Mouse (Mus musculus) cortical plate, adult 2 months (tissue): Measurements from ENCODE around the gene Ttc30a1. TPM values are rescaled to one million over a fixed set of nuclear protein-coding genes. Genes with fewer than 3 reads are reported as not detected.
A peak's percentile ranks its signal among the peaks of the same experiment; 100 is the strongest.

ENCODE experiments used
- H3K27ac ChIP-seq: fragments of 200-500 bp; 2 replicates; pipeline ENCODE4 v1.5.1; 2012; ENCODE audit warnings: low read length, control low read depth, inconsistent platforms; ENCODE audit not compliant: insufficient read depth
- H3K4me1 ChIP-seq: fragments of 200-500 bp; 2 replicates; pipeline ENCODE4 v1.6.1; 2011; ENCODE audit warnings: low read length; ENCODE audit not compliant: control insufficient read depth, insufficient read depth
- H3K4me3 ChIP-seq: fragments of 200-500 bp; 2 replicates; pipeline ENCODE4 v1.5.1; 2011; ENCODE audit warnings: mild to moderate bottlenecking, low read length, control low read depth; ENCODE audit not compliant: insufficient read depth
- CTCF ChIP-seq: fragments of 200-500 bp; IDR thresholded peaks from 2 replicates; pipeline ENCODE4 v1.5.1; 2011; ENCODE audit warnings: mild to moderate bottlenecking, control low read depth, low read length; ENCODE audit not compliant: insufficient read depth; ENCODE audit errors: extremely low read depth
- POLR2A ChIP-seq: fragments of 200-500 bp; IDR thresholded peaks from 2 replicates; pipeline ENCODE4 v1.6.1; 2011; ENCODE audit warnings: mild to moderate bottlenecking, low read length, control low read depth; ENCODE audit not compliant: insufficient read depth; ENCODE audit errors: extremely low read depth
- polyA plus RNA-seq: library from polyadenylated mRNA; depleted of rRNA; stranded (reverse); fragments of >200 nt; gene quantifications from 2 replicates; pipeline ENCODE4 v1.2.3, GENCODE M21; 2012

The Ttc30a1 gene
- polyA plus RNA-seq, 1 experiment, result 3.0 TPM

GRCm38 (mm10) chr2:76001392-76001791 is 19.6 kb upstream of the Ttc30a1 start:
- Histone ChIP-seq H3K27ac (no peak overlapping the region), H3K4me3 (no peak overlapping the region), H3K4me1 (no peaks in the 10 kb centered on the region)
- no peak for TF ChIP-seq POLR2A
- peak; percentile 56 for TF ChIP-seq CTCF

GRCm38 (mm10) chr2:75999636-76000035 is 17.9 kb upstream of the Ttc30a1 start:
- Histone ChIP-seq H3K4me3 (no peak overlapping the region), H3K4me1 (no peaks in the 10 kb centered on the region), H3K27ac (no peak overlapping the region)
- TF ChIP-seq POLR2A, result no peak
- no peak for TF ChIP-seq CTCF

GRCm38 (mm10) chr2:75998692-75999091 is 16.9 kb upstream of the Ttc30a1 start:
- Histone ChIP-seq H3K27ac (no peak overlapping the region), H3K4me1 (no peaks in the 10 kb centered on the region)
- TF ChIP-seq CTCF (no peak), POLR2A (no peak)

GRCm38 (mm10) chr2:75997726-75998125 is 16.0 kb upstream of the Ttc30a1 start:
- no peak overlapping the region for H3K27ac ChIP-seq
- H3K4me3 ChIP-seq, result no peak overlapping the region
- TF ChIP-seq CTCF, result no peak
- no peak for TF ChIP-seq POLR2A
- no peaks in the 10 kb centered on the region for H3K4me1 ChIP-seq

More at GRCm38 (mm10) chr2:75998692-75999091, 16.9 kb upstream of the Ttc30a1 start:
- no peak overlapping the region for H3K4me3 ChIP-seq

GRCm38 (mm10) chr2:75994841-75995240 is 13.1 kb upstream of the Ttc30a1 start:
- H3K27ac ChIP-seq, result no peak overlapping the region
- H3K4me1 ChIP-seq, result no peaks in the 10 kb centered on the region
- H3K4me3 ChIP-seq, result no peak overlapping the region
- no peak for TF ChIP-seq CTCF
- no peak for TF ChIP-seq POLR2A

GRCm38 (mm10) chr2:75991581-75992205 is 9.9 kb upstream of the Ttc30a1 start:
- TF ChIP-seq CTCF, result no peak
- no peak for TF ChIP-seq POLR2A
- H3K4me1 ChIP-seq, result no peaks in the 10 kb centered on the region; the same call in 1 of the 2 replicates
- H3K27ac ChIP-seq, result no peak overlapping the region
- H3K4me3 ChIP-seq, result no peak overlapping the region

- Histone ChIP-seq H3K27ac (no peak overlapping the region), H3K4me3 (no peak overlapping the region), H3K4me1 (no peaks in the 10 kb centered on the region; the same call in 1 of the 2 replicates)
- TF ChIP-seq POLR2A, result no peak
- peak; percentile 47 for TF ChIP-seq CTCF
Measured at GRCm38 (mm10) chr2:75990885-75991539, 9.2 kb upstream of the Ttc30a1 start.

GRCm38 (mm10) chr2:75989694-75990093 is 7.9 kb upstream of the Ttc30a1 start:
- TF ChIP-seq POLR2A (no peak), CTCF (no peak)
- H3K4me3 ChIP-seq, result no peak overlapping the region
- H3K27ac ChIP-seq, result no peak overlapping the region
- no peaks in the 10 kb centered on the region; the same call in 1 of the 2 replicates for H3K4me1 ChIP-seq

GRCm38 (mm10) chr2:75988779-75989363 is 7.1 kb upstream of the Ttc30a1 start:
- Histone ChIP-seq H3K4me3 (no peak overlapping the region), H3K27ac (no peak overlapping the region), H3K4me1 (no peaks in the 10 kb centered on the region; the same call in 1 of the 2 replicates)
- TF ChIP-seq CTCF, result no peak
- TF ChIP-seq POLR2A, result no peak

GRCm38 (mm10) chr2:75988378-75988777 is 6.6 kb upstream of the Ttc30a1 start:
- Histone ChIP-seq H3K27ac (no peak overlapping the region), H3K4me1 (no peaks in the 10 kb centered on the region; the same call in 1 of the 2 replicates), H3K4me3 (no peak overlapping the region)
- no peak for TF ChIP-seq CTCF
- no peak for TF ChIP-seq POLR2A
